Mouse (Mus musculus) liver, adult 2 months (tissue): ENCODE measurements at regions not wholly inside any gene's neighbourhood (a gene's known extent, or its start where the extent isn't known, plus 50 kb on each side); places are given as distances from the start of the nearest gene placed in this dataset.
"Not testable (repeated sequence)": the region's sequence is repeated elsewhere in the genome, so short reads cannot be mapped to it uniquely, and the experiment has no call there.

Experiments
- DNase-seq: peaks from one replicate; pipeline ENCODE4 v3.0.0-alpha.2; 2011; ENCODE audit warnings: low read depth, low spot score; ENCODE audit errors: extremely low read depth
- H3K27ac ChIP-seq: fragments of 200-500 bp; replicated peaks from 2 replicates; pipeline ENCODE4 v1.5.1; 2012; ENCODE audit warnings: low read depth, mild to moderate bottlenecking, control low read depth, inconsistent platforms, low read length; ENCODE audit not compliant: insufficient read depth
- H3K27me3 ChIP-seq: fragments of 200-500 bp; 2 replicates; pipeline ENCODE4 v1.6.1; 2012; ENCODE audit warnings: mild to moderate bottlenecking, moderate library complexity, low read length, inconsistent platforms; ENCODE audit not compliant: control insufficient read depth, insufficient read depth
- H3K36me3 ChIP-seq: fragments of 200-500 bp; 2 replicates; pipeline ENCODE4 v1.6.1; 2012; ENCODE audit warnings: low read length, inconsistent platforms; ENCODE audit not compliant: control insufficient read depth, insufficient read depth
- H3K4me1 ChIP-seq: fragments of 200-500 bp; 2 replicates; pipeline ENCODE4 v1.6.1; 2011; ENCODE audit warnings: low read length; ENCODE audit not compliant: control insufficient read depth, insufficient read depth
- H3K4me3 ChIP-seq: fragments of 200-500 bp; 2 replicates; pipeline ENCODE4 v1.5.1; 2011; ENCODE audit warnings: low read depth, mild to moderate bottlenecking, control low read depth, low read length, moderate library complexity; ENCODE audit not compliant: insufficient read depth
- H3K79me2 ChIP-seq: fragments of 200-500 bp; 2 replicates; pipeline ENCODE4 v1.6.1; 2012; ENCODE audit warnings: inconsistent platforms, mild to moderate bottlenecking, low read length, moderate library complexity; ENCODE audit not compliant: control insufficient read depth, insufficient read depth
- H3K9ac ChIP-seq: fragments of 200-500 bp; 2 replicates; pipeline ENCODE4 v1.6.1; 2012; ENCODE audit warnings: low read depth, mild to moderate bottlenecking, control low read depth, inconsistent platforms, low read length
- CTCF ChIP-seq: fragments of 200-500 bp; IDR thresholded peaks from 2 replicates; pipeline ENCODE4 v1.5.1; 2011; ENCODE audit warnings: low read depth, low read length, control low read depth
- POLR2A ChIP-seq: fragments of 200-500 bp; IDR thresholded peaks from 2 replicates; pipeline ENCODE4 v1.6.1; 2011; ENCODE audit warnings: low read length, control low read depth; ENCODE audit not compliant: insufficient read depth; ENCODE audit errors: extremely low read depth
- WGBS: fragments of 180-500 bp; shearing (Covaris S2); methylation state at CpG from one replicate; pipeline ENCODE4 v1.1.7; 2018; 5-methylcytosine and 5-hydroxymethylcytosine counted together

GRCm38 (mm10) chr9:6845281-6845680 lies 339.0 kb downstream of the Dync2h1 start:
- WGBS: 90% methylated on average over 2 of the region's 2 CpGs
- not testable (repeated sequence) for H3K27ac ChIP-seq, H3K79me2 ChIP-seq, DNase-seq, H3K27me3 ChIP-seq, H3K36me3 ChIP-seq, H3K4me1 ChIP-seq, H3K4me3 ChIP-seq, H3K9ac ChIP-seq

- H3K9ac ChIP-seq, H3K4me3 ChIP-seq, H3K79me2 ChIP-seq, DNase-seq, H3K27me3 ChIP-seq, H3K36me3 ChIP-seq, H3K4me1 ChIP-seq, H3K27ac ChIP-seq: not testable (repeated sequence)
- WGBS: 77% methylated on average over 5 of the region's 5 CpGs
Observed at GRCm38 (mm10) chr9:6834936-6835335, 349.3 kb downstream of the Dync2h1 start.

- TF ChIP-seq POLR2A (no peak), CTCF (no peak)
- H3K27me3 ChIP-seq: no peaks in the 10 kb centered on the region
- no peak overlapping the region for H3K27ac ChIP-seq
- WGBS: 60% methylated on average over 5 of the region's 5 CpGs
- H3K36me3 ChIP-seq: no peaks in the 10 kb centered on the region
- no peak overlapping the region for H3K4me3 ChIP-seq
- no peak overlapping the region for H3K9ac ChIP-seq
- no peak for DNase-seq
- no peaks in the 10 kb centered on the region for H3K79me2 ChIP-seq
- no peaks in the 10 kb centered on the region for H3K4me1 ChIP-seq
Observed at GRCm38 (mm10) chr9:6834470-6834869, 349.8 kb downstream of the Dync2h1 start.

DNA sequence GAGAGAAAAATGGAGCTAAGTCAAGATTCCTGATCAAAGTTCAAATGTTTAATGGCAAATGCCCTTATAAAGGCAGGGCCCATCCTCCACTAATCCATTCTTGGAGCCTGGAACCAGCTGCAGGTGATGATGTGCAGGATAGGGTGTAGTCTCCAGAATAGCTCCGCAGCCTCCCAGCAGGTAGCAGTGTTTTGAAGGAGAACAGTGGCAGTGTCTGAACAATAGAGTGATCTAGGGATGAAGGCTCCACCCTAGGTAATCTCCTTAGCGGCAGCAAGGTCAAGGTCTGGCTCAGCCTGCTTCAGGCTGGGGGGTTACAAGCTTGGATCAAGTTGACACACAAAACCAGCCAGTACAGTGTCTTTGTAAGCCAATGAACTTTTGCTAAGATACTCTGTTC lies 351.4 kb downstream of the Dync2h1 start:
- Histone ChIP-seq H3K9ac (no peak overlapping the region), H3K27ac (no peak overlapping the region), H3K79me2 (no peaks in the 10 kb centered on the region), H3K4me3 (no peak overlapping the region), H3K36me3 (no peaks in the 10 kb centered on the region), H3K27me3 (no peaks in the 10 kb centered on the region), H3K4me1 (no peaks in the 10 kb centered on the region)
- WGBS: 54% methylated on average over 2 of the region's 2 CpGs
- TF ChIP-seq POLR2A: no peak
- no peak for TF ChIP-seq CTCF
- DNase-seq: no peak

DNA sequence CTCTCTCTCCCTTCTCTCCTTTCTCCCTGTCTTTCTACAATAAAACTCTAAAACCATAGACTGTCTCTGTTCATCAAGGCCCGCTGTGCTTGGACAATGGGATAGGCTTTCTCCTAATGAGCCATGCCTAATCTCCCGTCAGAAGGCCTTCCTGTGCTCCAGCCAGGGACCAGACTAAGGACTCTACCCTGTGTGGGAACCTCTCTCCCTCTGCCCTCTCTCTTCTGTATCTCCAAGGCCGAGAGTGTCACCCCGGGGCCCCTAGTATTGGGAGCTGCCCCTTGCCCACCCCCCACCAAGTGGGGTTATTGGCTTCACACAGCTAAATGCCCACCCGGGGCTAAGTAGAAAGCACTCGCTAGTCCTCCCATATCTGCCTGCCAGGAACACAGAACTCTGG lies 352.6 kb downstream of the Dync2h1 start:
- not testable (repeated sequence) for DNase-seq, H3K27ac ChIP-seq, H3K4me1 ChIP-seq, H3K9ac ChIP-seq, H3K4me3 ChIP-seq, H3K79me2 ChIP-seq, H3K27me3 ChIP-seq, H3K36me3 ChIP-seq
- WGBS: 81% methylated on average over 6 of the region's 6 CpGs

- no peaks in the 10 kb centered on the region for H3K36me3 ChIP-seq
- TF ChIP-seq CTCF (no peak), POLR2A (no peak)
- H3K79me2 ChIP-seq: no peaks in the 10 kb centered on the region
- 84% methylated on average over 3 of the region's 3 CpGs for WGBS
- H3K4me3 ChIP-seq: no peak overlapping the region
- H3K27ac ChIP-seq: no peak overlapping the region
- no peak overlapping the region for H3K9ac ChIP-seq
- no peak for DNase-seq
- no peaks in the 10 kb centered on the region for H3K27me3 ChIP-seq
- H3K4me1 ChIP-seq: no peaks in the 10 kb centered on the region
Observed at GRCm38 (mm10) chr9:6826581-6826980, 357.7 kb downstream of the Dync2h1 start.

DNA sequence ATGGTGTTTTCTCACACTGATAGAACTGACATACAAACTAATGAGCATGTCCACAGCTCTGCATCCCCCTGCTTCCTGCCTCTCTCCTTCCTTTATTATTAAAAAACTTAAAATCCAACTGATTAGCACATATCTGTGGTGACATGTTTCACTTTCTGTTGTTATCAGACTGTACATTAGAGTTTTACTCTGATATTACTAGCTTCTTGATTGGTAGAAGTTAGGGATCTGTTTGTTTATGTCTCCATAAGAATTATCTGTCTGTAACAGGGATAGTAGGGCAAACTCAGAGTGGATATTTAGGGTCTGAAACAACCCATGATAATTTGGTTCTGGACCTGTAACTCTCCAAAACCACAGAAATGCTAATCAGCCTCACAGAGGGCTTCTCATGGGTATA lies 358.6 kb downstream of the Dync2h1 start:
- TF ChIP-seq CTCF: no peak
- no peak for TF ChIP-seq POLR2A
- no peaks in the 10 kb centered on the region for H3K4me1 ChIP-seq

DNA sequence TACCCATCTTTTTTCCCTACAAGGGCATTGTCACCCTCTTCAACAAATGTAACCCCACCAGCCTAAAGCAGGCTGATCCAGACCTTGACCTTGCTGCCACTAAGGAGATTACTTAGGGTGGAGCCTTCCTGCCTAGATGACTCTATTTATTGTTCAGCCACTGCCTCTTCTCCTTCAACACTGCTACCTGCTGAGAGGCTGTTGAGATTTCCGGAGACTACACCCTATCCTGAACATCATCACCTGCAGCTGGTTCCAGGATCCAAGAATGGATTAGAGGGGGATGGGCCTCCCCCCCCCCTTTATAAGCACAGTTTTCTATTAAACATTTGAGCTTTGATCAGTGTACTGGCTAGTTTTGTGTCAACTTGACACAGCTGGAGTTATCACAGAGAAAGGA lies 360.3 kb downstream of the Dync2h1 start:
- not testable (repeated sequence) for DNase-seq, H3K4me1 ChIP-seq, H3K79me2 ChIP-seq, H3K4me3 ChIP-seq, H3K36me3 ChIP-seq, H3K9ac ChIP-seq, H3K27me3 ChIP-seq, H3K27ac ChIP-seq
- 90% methylated on average over 1 of the region's 1 CpGs for WGBS

More for the DNA sequence above, 358.6 kb downstream of the Dync2h1 start:
- Histone ChIP-seq H3K4me3 (no peak overlapping the region), H3K36me3 (no peaks in the 10 kb centered on the region), H3K27ac (no peak overlapping the region), H3K27me3 (no peaks in the 10 kb centered on the region), H3K79me2 (no peaks in the 10 kb centered on the region), H3K9ac (no peak overlapping the region)
- no peak for DNase-seq
